Mouse (Mus musculus) CD8-positive naive resting alpha-beta T cell, adult 2 months (primary cell): ENCODE measurements around the gene Mcm5.

Experiments
- DNase-seq, 2 experiments: peaks; one replicate each; pipeline ENCODE4 v3.0.0; 2022; ENCODE audit warnings: low read depth in 2 of 2, low spot score in 2 of 2

Gene Mcm5

GRCm38 (mm10) chr8:75109236-75109967 is at the start of gene Mcm5:
TSS of gene Mcm5 (plus strand) at chr8:75109569.
- peak; percentile 98 for DNase-seq

- DNase-seq = no peak
These were observed 49.3 kb upstream of the Mcm5 start for GRCm38 (mm10) chr8:75060022-75060421.

GRCm38 (mm10) chr8:75060815-75061214 is 48.6 kb upstream of the Mcm5 start:
- no peak for DNase-seq

- no peak for DNase-seq
These were observed 46.1 kb upstream of the Mcm5 start for GRCm38 (mm10) chr8:75063290-75063689.

GRCm38 (mm10) chr8:75064790-75065189 is 44.6 kb upstream of the Mcm5 start:
- DNase-seq = no peak

- DNase-seq = no peak
These were observed 42.1 kb upstream of the Mcm5 start for GRCm38 (mm10) chr8:75067287-75067686.

- DNase-seq = no peak
These were observed 39.1 kb upstream of the Mcm5 start for GRCm38 (mm10) chr8:75070297-75070696.

GRCm38 (mm10) chr8:75071627-75072346 is 37.6 kb upstream of the Mcm5 start:
- DNase-seq = peak; percentile 37 to 55

GRCm38 (mm10) chr8:75074876-75075275 is 34.5 kb upstream of the Mcm5 start:
- no peak for DNase-seq

GRCm38 (mm10) chr8:75078215-75078614 is 31.2 kb upstream of the Mcm5 start:
- no peak for DNase-seq

- no peak for DNase-seq
These were observed 30.5 kb upstream of the Mcm5 start for GRCm38 (mm10) chr8:75078851-75079250.

GRCm38 (mm10) chr8:75081364-75082040 is 27.9 kb upstream of the Mcm5 start:
- DNase-seq = no peak

- DNase-seq = no peak
These were observed 27.1 kb upstream of the Mcm5 start for GRCm38 (mm10) chr8:75082181-75082805.

- peak in 1 of 2 experiments; percentile 12 for DNase-seq
These were observed 25.5 kb upstream of the Mcm5 start for GRCm38 (mm10) chr8:75083846-75084245.

GRCm38 (mm10) chr8:75084382-75085064 is 24.8 kb upstream of the Mcm5 start:
- no peak for DNase-seq

GRCm38 (mm10) chr8:75086002-75086401 is 23.4 kb upstream of the Mcm5 start:
- DNase-seq = no peak

GRCm38 (mm10) chr8:75087127-75087526 is 22.2 kb upstream of the Mcm5 start:
- no peak for DNase-seq

- no peak for DNase-seq
These were observed 20.1 kb upstream of the Mcm5 start for GRCm38 (mm10) chr8:75088989-75089881.

- no peak for DNase-seq
These were observed 18.5 kb upstream of the Mcm5 start for GRCm38 (mm10) chr8:75090781-75091365.
